Mouse (Mus musculus) E14TG2a.4 (cell line): ENCODE measurements around the gene Flt1.

Source experiments
- CTCF ChIP-seq: conservative IDR thresholded peaks from 2 replicates; pipeline ENCODE4 v1.5.1; 2014; ENCODE audit warnings: low read length
- NANOG ChIP-seq: IDR thresholded peaks from 2 replicates; pipeline ENCODE4 v1.6.1; 2014; ENCODE audit warnings: borderline replicate concordance, low read length, mixed read lengths
- POU5F1 ChIP-seq: IDR thresholded peaks from 2 replicates; pipeline ENCODE4 v1.6.1; 2014; ENCODE audit warnings: low read length, borderline replicate concordance

- TF ChIP-seq CTCF = no peak
- TF ChIP-seq POU5F1 = no peak
- TF ChIP-seq NANOG = no peak
Measured at GRCm38 (mm10) chr5:147635883-147636282, 89.9 kb downstream of the Flt1 start.
